Mouse (Mus musculus) neural tube, embryonic 12.5 days (tissue): ENCODE measurements around the gene Col6a1. TPM values are rescaled to one million over a fixed set of nuclear protein-coding genes. Genes with fewer than 3 reads are reported as not detected.
"Not testable (repeated sequence)": the region's sequence is repeated elsewhere in the genome, so short reads cannot be mapped to it uniquely, and the experiment has no call there.

Experiments
- ATAC-seq: fragments of 200-750 bp; cut with Nextera tagmentation; 2 replicates; pipeline ENCODE4 v1.8.0; 2017; ENCODE audit warnings: low read depth, mild to moderate bottlenecking, moderate TSS enrichment, moderate library complexity; ENCODE audit not compliant: low FRiP score
- H3K27ac ChIP-seq: fragments of 300-500 bp; sonication (generic); 2 replicates; pipeline ENCODE4 v1.5.1; 2016
- H3K27me3 ChIP-seq: fragments of 300-500 bp; sonication (generic); replicated peaks from 2 replicates; pipeline ENCODE4 v1.6.1; 2016; ENCODE audit warnings: mild to moderate bottlenecking
- H3K36me3 ChIP-seq: fragments of 300-500 bp; sonication (generic); 2 replicates; pipeline ENCODE4 v1.6.1; 2016; ENCODE audit warnings: mild to moderate bottlenecking
- H3K4me1 ChIP-seq: fragments of 300-500 bp; sonication (generic); 2 replicates; pipeline ENCODE4 v1.6.1; 2016
- H3K4me2 ChIP-seq: fragments of 300-500 bp; sonication (generic); replicated peaks from 2 replicates; pipeline ENCODE4 v1.6.1; 2016; ENCODE audit warnings: mild to moderate bottlenecking
- H3K4me3 ChIP-seq: fragments of 300-500 bp; sonication (generic); 2 replicates; pipeline ENCODE4 v1.5.1; 2016
- H3K9ac ChIP-seq: fragments of 300-500 bp; sonication (generic); 2 replicates; pipeline ENCODE4 v1.6.1; 2016; ENCODE audit warnings: mild to moderate bottlenecking
- H3K9me3 ChIP-seq: fragments of 300-500 bp; sonication (generic); 2 replicates; pipeline ENCODE4 v1.6.1; 2016; ENCODE audit warnings: mild to moderate bottlenecking
- WGBS: fragments of 180-500 bp; shearing (Covaris S2); methylation state at CpG from one replicate; pipeline ENCODE4 v1.1.7; 2016; 5-methylcytosine and 5-hydroxymethylcytosine counted together
- polyA plus RNA-seq: library from polyadenylated mRNA; unstranded; fragments of >200 nt; fragmentation: Nextera tagmentation; extraction: Ambion mirVana; gene quantifications from 2 replicates; pipeline ENCODE4 v1.2.1, GENCODE M21; 2016

Col6a1 gene
- 26.4 and 27.9 TPM in 2 replicates for polyA plus RNA-seq

- no peak for ATAC-seq
- peaks cover 4% of the 10 kb centered on the region; the same call in 1 of the 2 replicates for H3K4me1 ChIP-seq
- peak within 1 kb of the TSS; percentile 27 for H3K4me2 ChIP-seq
- WGBS, result 34% methylated on average over 9 of the region's 9 CpGs
- H3K36me3 ChIP-seq, result no peaks in the 10 kb centered on the region
- no peak within 1 kb of the TSS for H3K27ac ChIP-seq
- H3K4me3 ChIP-seq, result no peak within 1 kb of the TSS
- no peaks in the 10 kb centered on the region for H3K27me3 ChIP-seq
- peak within 1 kb of the TSS; percentile 17; the same call in 1 of the 2 replicates for H3K9ac ChIP-seq
- no peaks in the 10 kb centered on the region for H3K9me3 ChIP-seq
Observed at GRCm38 (mm10) chr10:76725682-76726285, at the start of gene Col6a1. Col6a1 (minus strand) TSS chr10:76726168.

GRCm38 (mm10) chr10:76771624-76772023 is 45.7 kb upstream of the Col6a1 start:
- H3K4me3 ChIP-seq, result no peak overlapping the region
- H3K36me3 ChIP-seq, result peaks cover 11% of the 10 kb centered on the region
- no peak overlapping the region for H3K4me2 ChIP-seq
- ATAC-seq, result no peak
- no peak overlapping the region for H3K9ac ChIP-seq
- no peaks in the 10 kb centered on the region for H3K4me1 ChIP-seq
- WGBS, result 86% methylated on average over 3 of the region's 3 CpGs
- no peaks in the 10 kb centered on the region for H3K27me3 ChIP-seq
- no peak overlapping the region for H3K27ac ChIP-seq
- no peaks in the 10 kb centered on the region for H3K9me3 ChIP-seq

- Histone ChIP-seq H3K4me2 (no peak overlapping the region), H3K9me3 (no peaks in the 10 kb centered on the region), H3K4me3 (no peak overlapping the region), H3K9ac (no peak overlapping the region), H3K4me1 (no peaks in the 10 kb centered on the region), H3K27ac (no peak overlapping the region), H3K27me3 (no peaks in the 10 kb centered on the region), H3K36me3 (peaks cover 15% of the 10 kb centered on the region)
- 50% methylated on average over 5 of the region's 5 CpGs for WGBS
- no peak for ATAC-seq
Observed at GRCm38 (mm10) chr10:76771086-76771485, 45.1 kb upstream of the Col6a1 start.

GRCm38 (mm10) chr10:76769581-76769980 is 43.6 kb upstream of the Col6a1 start:
- no peak overlapping the region for H3K4me3 ChIP-seq
- no peak for ATAC-seq
- no peaks in the 10 kb centered on the region for H3K9me3 ChIP-seq
- no peaks in the 10 kb centered on the region for H3K4me1 ChIP-seq
- no peaks in the 10 kb centered on the region for H3K27me3 ChIP-seq
- no peak overlapping the region for H3K27ac ChIP-seq
- peaks cover 22% of the 10 kb centered on the region for H3K36me3 ChIP-seq
- WGBS, result 95% methylated on average over 6 of the region's 6 CpGs
- H3K4me2 ChIP-seq, result no peak overlapping the region
- H3K9ac ChIP-seq, result no peak overlapping the region

- Histone ChIP-seq H3K36me3 (peaks cover 17% of the 10 kb centered on the region), H3K4me3 (no peak overlapping the region), H3K4me2 (no peak overlapping the region), H3K27ac (no peak overlapping the region), H3K9me3 (no peaks in the 10 kb centered on the region), H3K27me3 (no peaks in the 10 kb centered on the region), H3K4me1 (no peaks in the 10 kb centered on the region), H3K9ac (no peak overlapping the region)
- 79% methylated on average over 1 of the region's 1 CpGs for WGBS
- ATAC-seq, result no peak
Observed at GRCm38 (mm10) chr10:76766196-76766595, 40.2 kb upstream of the Col6a1 start.

- WGBS, result 90% methylated on average over 4 of the region's 4 CpGs
- no peak for ATAC-seq
Observed at GRCm38 (mm10) chr10:76764927-76765326, 39.0 kb upstream of the Col6a1 start.

GRCm38 (mm10) chr10:76763016-76763415 is 37.0 kb upstream of the Col6a1 start:
- Histone ChIP-seq H3K4me3 (no peak overlapping the region), H3K36me3 (peaks cover 17% of the 10 kb centered on the region), H3K27ac (no peak overlapping the region), H3K4me2 (no peak overlapping the region), H3K9me3 (no peaks in the 10 kb centered on the region), H3K27me3 (no peaks in the 10 kb centered on the region), H3K9ac (no peak overlapping the region), H3K4me1 (no peaks in the 10 kb centered on the region)
- ATAC-seq, result no peak
- WGBS, result 92% methylated on average over 12 of the region's 12 CpGs

More at GRCm38 (mm10) chr10:76764927-76765326, 39.0 kb upstream of the Col6a1 start:
- H3K4me2 ChIP-seq, result no peak overlapping the region
- no peaks in the 10 kb centered on the region for H3K4me1 ChIP-seq
- H3K4me3 ChIP-seq, result no peak overlapping the region
- H3K27ac ChIP-seq, result no peak overlapping the region
- H3K9ac ChIP-seq, result no peak overlapping the region
- peaks cover 17% of the 10 kb centered on the region for H3K36me3 ChIP-seq
- H3K9me3 ChIP-seq, result no peaks in the 10 kb centered on the region
- H3K27me3 ChIP-seq, result no peaks in the 10 kb centered on the region

- no peak for ATAC-seq
- Histone ChIP-seq H3K36me3 (peaks cover 14% of the 10 kb centered on the region; the same call in 1 of the 2 replicates), H3K9ac (no peak overlapping the region), H3K4me3 (no peak overlapping the region), H3K9me3 (no peaks in the 10 kb centered on the region), H3K4me1 (no peaks in the 10 kb centered on the region), H3K4me2 (no peak overlapping the region), H3K27ac (no peak overlapping the region), H3K27me3 (no peaks in the 10 kb centered on the region)
- 93% methylated on average over 7 of the region's 7 CpGs for WGBS
Observed at GRCm38 (mm10) chr10:76762411-76762810, 36.4 kb upstream of the Col6a1 start.

GRCm38 (mm10) chr10:76759878-76760277 is 33.9 kb upstream of the Col6a1 start:
- ATAC-seq, result no peak
- Histone ChIP-seq H3K4me3 (no peak overlapping the region), H3K9ac (no peak overlapping the region), H3K4me2 (no peak overlapping the region), H3K36me3 (no peaks in the 10 kb centered on the region), H3K4me1 (no peaks in the 10 kb centered on the region), H3K27ac (no peak overlapping the region), H3K27me3 (no peaks in the 10 kb centered on the region), H3K9me3 (no peaks in the 10 kb centered on the region)
- WGBS, result 91% methylated on average over 5 of the region's 5 CpGs

GRCm38 (mm10) chr10:76753640-76754039 is 27.7 kb upstream of the Col6a1 start:
- Histone ChIP-seq H3K36me3 (no peaks in the 10 kb centered on the region), H3K27me3 (no peaks in the 10 kb centered on the region), H3K4me2 (no peak overlapping the region), H3K9ac (no peak overlapping the region), H3K4me1 (no peaks in the 10 kb centered on the region), H3K4me3 (no peak overlapping the region), H3K27ac (no peak overlapping the region), H3K9me3 (no peaks in the 10 kb centered on the region)
- WGBS, result 86% methylated on average over 3 of the region's 3 CpGs
- no peak for ATAC-seq

GRCm38 (mm10) chr10:76744267-76744666 is 18.3 kb upstream of the Col6a1 start:
- ATAC-seq, H3K4me3 ChIP-seq, H3K36me3 ChIP-seq, H3K27me3 ChIP-seq, H3K27ac ChIP-seq, H3K9me3 ChIP-seq, H3K4me2 ChIP-seq, H3K4me1 ChIP-seq, H3K9ac ChIP-seq: not testable (repeated sequence)
- WGBS, result 54% methylated on average over 11 of the region's 11 CpGs

- 67% methylated on average over 8 of the region's 8 CpGs for WGBS
- H3K4me1 ChIP-seq, result 0 out of 2 replicates have a peak, but pooled peaks cover 12% of the 10 kb centered on the region
- no peak overlapping the region for H3K27ac ChIP-seq
- no peaks in the 10 kb centered on the region for H3K27me3 ChIP-seq
- H3K4me2 ChIP-seq, result no peak overlapping the region
- H3K36me3 ChIP-seq, result no peaks in the 10 kb centered on the region
- ATAC-seq, result no peak
- no peak overlapping the region for H3K4me3 ChIP-seq
- H3K9ac ChIP-seq, result no peak overlapping the region
- H3K9me3 ChIP-seq, result no peaks in the 10 kb centered on the region
Observed at GRCm38 (mm10) chr10:76736764-76737163, 10.8 kb upstream of the Col6a1 start.

GRCm38 (mm10) chr10:76734979-76735378 is 9.0 kb upstream of the Col6a1 start:
- Histone ChIP-seq H3K4me1 (0 out of 2 replicates have a peak, but pooled peaks cover 14% of the 10 kb centered on the region), H3K27me3 (no peaks in the 10 kb centered on the region), H3K9me3 (no peaks in the 10 kb centered on the region), H3K4me2 (no peak overlapping the region), H3K4me3 (no peak overlapping the region), H3K9ac (no peak overlapping the region), H3K27ac (no peak overlapping the region), H3K36me3 (no peaks in the 10 kb centered on the region)
- peak; percentile 48; the same call in 1 of the 2 replicates for ATAC-seq
- WGBS, result 5% methylated on average over 4 of the region's 4 CpGs
